In genomic region chr1:19826455-19827366, GRCm38 (mm10) we compare ENCODE assay signal across 26 mouse cellular contexts.
A peak's percentile ranks its signal among the peaks of the same experiment; 100 is the strongest.
DNase-seq lines count a peak whose midpoint lies in the region; ATAC-seq and TF ChIP-seq lines count a peak whose summit lies in the region.
"Had no signal": no experiment of that assay in that cellular context is flagged by ENCODE, and none has a peak within 500 bp of the region (broad histone marks: within the 10 kb centered on the region; RNA-seq: fewer than 3 reads in every experiment).

No protein-coding gene starts in this region.

- no peak overlapping the region for H3K4me3 ChIP-seq in forebrain, embryonic 12.5 days (replicated peaks)
- no peak overlapping the region for H3K4me3 ChIP-seq in forebrain, embryonic 10.5 days
- H3K4me3 ChIP-seq in hindbrain, embryonic 12.5 days, result no peak overlapping the region
- no peak overlapping the region for H3K4me3 ChIP-seq in hindbrain, postnatal 0 days (ENCODE audit: low read length)
- no peak overlapping the region for H3K4me3 ChIP-seq in midbrain, embryonic 14.5 days (replicated peaks; ENCODE audit: low read depth, low read length)
- H3K4me3 ChIP-seq: erythroblast, embryonic 14.5 days; limb, embryonic 13.5 days; lung, embryonic 15.5 days had no signal

- H3K9me3 ChIP-seq in forebrain, embryonic 12.5 days, result no peaks in the 10 kb centered on the region
- H3K9me3 ChIP-seq in forebrain, embryonic 10.5 days, result no peaks in the 10 kb centered on the region
- no peaks in the 10 kb centered on the region for H3K9me3 ChIP-seq in hindbrain, embryonic 12.5 days (replicated peaks)
- no peaks in the 10 kb centered on the region for H3K9me3 ChIP-seq in hindbrain, postnatal 0 days (ENCODE audit: low read length)
- no peaks in the 10 kb centered on the region; the same call in 1 of the 2 replicates for H3K9me3 ChIP-seq in midbrain, embryonic 14.5 days (ENCODE audit: control insufficient read depth, low read length)
- H3K9me3 ChIP-seq: G1E; limb, embryonic 13.5 days; lung, embryonic 15.5 days had no signal

- no peaks in the 10 kb centered on the region for H3K36me3 ChIP-seq in forebrain, embryonic 12.5 days (replicated peaks)
- H3K36me3 ChIP-seq in forebrain, embryonic 10.5 days (replicated peaks), result no peaks in the 10 kb centered on the region
- no peaks in the 10 kb centered on the region for H3K36me3 ChIP-seq in hindbrain, embryonic 12.5 days
- H3K36me3 ChIP-seq in hindbrain, postnatal 0 days (ENCODE audit: insufficient read depth, low read length), result no peaks in the 10 kb centered on the region
- no peaks in the 10 kb centered on the region for H3K36me3 ChIP-seq in midbrain, embryonic 14.5 days (ENCODE audit: control insufficient read depth, insufficient read depth, low read length)
- H3K36me3 ChIP-seq: G1E; limb, embryonic 13.5 days; lung, embryonic 15.5 days had no signal

- TF ChIP-seq POLR2A in brain, embryonic 14.5 days (IDR thresholded peaks at IDR 0.05; ENCODE audit: borderline replicate concordance, extremely low read depth, insufficient read depth, insufficient read length, poor library complexity, severe bottlenecking), result no peak

- no peaks in the 10 kb centered on the region for H3K27me3 ChIP-seq in forebrain, embryonic 12.5 days
- no peaks in the 10 kb centered on the region for H3K27me3 ChIP-seq in forebrain, embryonic 10.5 days (ENCODE audit: poor library complexity, severe bottlenecking)
- H3K27me3 ChIP-seq in hindbrain, embryonic 12.5 days, result no peaks in the 10 kb centered on the region
- no peaks in the 10 kb centered on the region for H3K27me3 ChIP-seq in hindbrain, postnatal 0 days (ENCODE audit: insufficient read depth, low read length)
- no peaks in the 10 kb centered on the region for H3K27me3 ChIP-seq in midbrain, embryonic 14.5 days (ENCODE audit: control insufficient read depth, insufficient read depth, low read length)
- H3K27me3 ChIP-seq: limb, embryonic 13.5 days; lung, embryonic 15.5 days had no signal

- 0 out of 2 replicates have a peak, but pooled peaks cover 4% of the 10 kb centered on the region for H3K4me1 ChIP-seq in forebrain, embryonic 12.5 days
- H3K4me1 ChIP-seq in forebrain, embryonic 10.5 days, result peaks cover 6% of the 10 kb centered on the region
- H3K4me1 ChIP-seq in hindbrain, embryonic 12.5 days, result no peaks in the 10 kb centered on the region
- H3K4me1 ChIP-seq in hindbrain, postnatal 0 days (ENCODE audit: insufficient read depth, low read length), result no peaks in the 10 kb centered on the region
- no peaks in the 10 kb centered on the region for H3K4me1 ChIP-seq in midbrain, embryonic 14.5 days (ENCODE audit: control insufficient read depth, insufficient read depth, low read length)
- H3K4me1 ChIP-seq: limb, embryonic 13.5 days; lung, embryonic 15.5 days had no signal

- no peak overlapping the region for H3K9ac ChIP-seq in forebrain, embryonic 12.5 days
- no peak overlapping the region for H3K9ac ChIP-seq in hindbrain, embryonic 12.5 days
- H3K9ac ChIP-seq in hindbrain, postnatal 0 days (replicated peaks; ENCODE audit: low read length), result no peak overlapping the region
- H3K9ac ChIP-seq in midbrain, embryonic 14.5 days (replicated peaks; ENCODE audit: low read length), result no peak overlapping the region
- H3K9ac ChIP-seq: limb, embryonic 13.5 days; lung, embryonic 15.5 days had no signal

- no peak for DNase-seq in forebrain, embryonic 10.5 days (ENCODE audit: extremely low spot score, low spot score)
- no peak for DNase-seq in hindbrain, postnatal 0 days (ENCODE audit: low spot score)
- DNase-seq in brain, embryonic 14.5 days (ENCODE audit: low read depth), result peak; percentile 70
- peak; percentile 61 for DNase-seq in midbrain, embryonic 14.5 days
- no peak for DNase-seq in cerebellum, adult 11 months
- no peak for DNase-seq in adrenal gland, adult 18-20 months (ENCODE audit: low spot score in 2 of 2)
- DNase-seq: adrenal gland, postnatal 10 days; cerebellum, adult 11-12 months; cerebellum, adult 9-11 months; gastrocnemius, postnatal 36 days; heart, adult 18-20 months; heart, postnatal 36 days; kidney, adult 8-10 months; kidney, postnatal 4 days; right cerebral cortex, postnatal 25 days; thymus, postnatal 14 days had no signal

- no peak overlapping the region for H3K27ac ChIP-seq in forebrain, embryonic 12.5 days
- no peak overlapping the region for H3K27ac ChIP-seq in forebrain, embryonic 10.5 days
- no peak overlapping the region for H3K27ac ChIP-seq in hindbrain, embryonic 12.5 days
- H3K27ac ChIP-seq in hindbrain, postnatal 0 days, result no peak overlapping the region
- no peak overlapping the region for H3K27ac ChIP-seq in midbrain, embryonic 14.5 days (replicated peaks; ENCODE audit: low read depth, low read length)
- H3K27ac ChIP-seq: kidney, postnatal 0 days; limb, embryonic 13.5 days; lung, embryonic 15.5 days had no signal

- H3K4me2 ChIP-seq in forebrain, embryonic 12.5 days, result no peak overlapping the region
- H3K4me2 ChIP-seq in hindbrain, embryonic 12.5 days (replicated peaks), result no peak overlapping the region
- H3K4me2 ChIP-seq in hindbrain, postnatal 0 days (ENCODE audit: low read depth, low read length), result no peak overlapping the region
- no peak overlapping the region for H3K4me2 ChIP-seq in midbrain, embryonic 14.5 days (ENCODE audit: low read length)
- H3K4me2 ChIP-seq: heart, embryonic 11.5 days; limb, embryonic 13.5 days; liver, embryonic 11.5 days; lung, embryonic 15.5 days had no signal

- ATAC-seq in forebrain, embryonic 12.5 days (ENCODE audit: low FRiP score), result 0 out of 2 replicates have a peak, but pooled peaks have one; percentile 17
- ATAC-seq in hindbrain, embryonic 12.5 days (ENCODE audit: low FRiP score), result peak; percentile 35; the same call in 1 of the 2 replicates
- no peak for ATAC-seq in hindbrain, postnatal 0 days
- peak; percentile 72 for ATAC-seq in midbrain, embryonic 14.5 days (ENCODE audit: low FRiP score, low TSS enrichment)
- ATAC-seq: intestine, embryonic 16.5 days had no signal

- 57% methylated on average over 12 of the region's 12 CpGs for WGBS in forebrain, embryonic 12.5 days
- WGBS in forebrain, embryonic 10.5 days, result 72% methylated on average over 12 of the region's 12 CpGs
- 59% methylated on average over 12 of the region's 12 CpGs for WGBS in hindbrain, embryonic 12.5 days
- WGBS in hindbrain, postnatal 0 days, result 51% methylated on average over 12 of the region's 12 CpGs
- WGBS in midbrain, embryonic 14.5 days, result 47% methylated on average over 12 of the region's 12 CpGs

- no peak for TF ChIP-seq CTCF in hindbrain, postnatal 0 days (IDR thresholded peaks at IDR 0.05; ENCODE audit: low read depth)
- TF ChIP-seq CTCF in brain, embryonic 14.5 days (IDR thresholded peaks at IDR 0.05; ENCODE audit: borderline replicate concordance, extremely low read depth, insufficient read depth, insufficient read length), result no peak

Comparison
In these comparisons a context has a peak if more than half of its experiments do, and no peak if none do; other contexts are left out.
1. DNase-seq: peak in brain, embryonic 14.5 days (single experiment) and midbrain, embryonic 14.5 days (single experiment); none in forebrain, embryonic 10.5 days (single experiment), hindbrain, postnatal 0 days (single experiment), cerebellum, adult 11 months (single experiment) and adrenal gland, adult 18-20 months (0 of 2).